Mouse (Mus musculus) adrenal gland, adult (tissue): Measurements from ENCODE around the gene Muc3a.

ENCODE experiments used
- DNase-seq, 2 experiments: peaks; one replicate each; pipeline ENCODE4 v3.0.0; 2022 to 2023; ENCODE audit warnings: low spot score in 1 of 2; ENCODE audit not compliant: inconsistent age in 2 of 2

Gene Muc3a

GRCm38 (mm10) chr5:137212289-137212688, at the start of gene Muc3a:
TSS of gene Muc3a (minus strand) at chr5:137212389.
- no peak for DNase-seq

- no peak for DNase-seq
Observed at GRCm38 (mm10) chr5:137211114-137211829, 917 bp downstream of the Muc3a start.

GRCm38 (mm10) chr5:137210689-137211088, 1.5 kb downstream of the Muc3a start:
- no peak for DNase-seq

- no peak for DNase-seq
Observed at GRCm38 (mm10) chr5:137205301-137205700, 6.9 kb downstream of the Muc3a start.

GRCm38 (mm10) chr5:137194488-137195120, 17.6 kb downstream of the Muc3a start:
- no peak for DNase-seq

- no peak for DNase-seq
Observed at GRCm38 (mm10) chr5:137193279-137193952, 18.8 kb downstream of the Muc3a start.

- DNase-seq = peak in 1 of 2 experiments; percentile 39
Observed at GRCm38 (mm10) chr5:137189326-137189725, 22.9 kb downstream of the Muc3a start.

GRCm38 (mm10) chr5:137185362-137185761, 26.8 kb downstream of the Muc3a start:
- no peak for DNase-seq

- DNase-seq = no peak
Observed at GRCm38 (mm10) chr5:137179646-137180374, 32.4 kb downstream of the Muc3a start.

- DNase-seq = no peak
Observed at GRCm38 (mm10) chr5:137173967-137174366, 38.2 kb downstream of the Muc3a start.

GRCm38 (mm10) chr5:137172591-137172990, 39.6 kb downstream of the Muc3a start:
- DNase-seq = no peak

GRCm38 (mm10) chr5:137171478-137171877, 40.7 kb downstream of the Muc3a start:
- DNase-seq = no peak

- no peak for DNase-seq
Observed at GRCm38 (mm10) chr5:137170836-137171380, 41.3 kb downstream of the Muc3a start.

GRCm38 (mm10) chr5:137167539-137167938, 44.6 kb downstream of the Muc3a start:
- DNase-seq = no peak

- no peak for DNase-seq
Observed at GRCm38 (mm10) chr5:137166012-137166411, 46.2 kb downstream of the Muc3a start.

GRCm38 (mm10) chr5:137161853-137162252, 50.3 kb downstream of the Muc3a start:
- DNase-seq = no peak

GRCm38 (mm10) chr5:137159461-137159860, 52.7 kb downstream of the Muc3a start:
- DNase-seq = peak; percentile 15 to 57
